Mouse (Mus musculus) ES-E14 (cell line): ENCODE results near the gene Cacna1i.

Experiments
- CHD2 ChIP-seq: IDR thresholded peaks from 2 replicates; pipeline ENCODE4 v1.6.1; 2014; ENCODE audit warnings: mild to moderate bottlenecking, low read depth, low read length, inconsistent platforms
- HCFC1 ChIP-seq: IDR thresholded peaks from 2 replicates; pipeline ENCODE4 v1.6.1; 2012; ENCODE audit warnings: low read length, inconsistent platforms, borderline replicate concordance; ENCODE audit not compliant: insufficient read depth
- ZNF384 ChIP-seq: IDR thresholded peaks from 2 replicates; pipeline ENCODE4 v1.6.1; 2012; ENCODE audit warnings: low read depth, low read length, inconsistent platforms

- TF ChIP-seq HCFC1 (no peak), ZNF384 (no peak), CHD2 (no peak)
These were observed 59.5 kb downstream of the Cacna1i start for GRCm38 (mm10) chr15:80346510-80346909.
